Mouse (Mus musculus) embryonic stem cell, embryonic (primary cell): ENCODE measurements at regions not wholly inside any gene's neighbourhood (a gene's known extent, or its start where the extent isn't known, plus 50 kb on each side); places are given as distances from the start of the nearest gene placed in this dataset.

Experiments
- CTCF ChIA-PET, 4 experiments: fragments of 300-600 bp in 2 of 4; fragments of 350-600 bp in 2 of 4; sonication (Branson Sonifier 250); formaldehyde crosslinking; loops; one replicate each; lab custom pipeline; 2022; ENCODE audit warnings: inconsistent platforms in 2 of 4; lab: Charles Lee
- POLR2A ChIA-PET, 4 experiments: fragments of 300-600 bp in 2 of 4; fragments of 350-600 bp in 2 of 4; sonication (Branson Sonifier 250); formaldehyde crosslinking; loops; one replicate each; lab custom pipeline; 2022; ENCODE audit warnings: antibody characterized with exemption in 4 of 4, inconsistent platforms in 1 of 4; lab: Charles Lee

DNA sequence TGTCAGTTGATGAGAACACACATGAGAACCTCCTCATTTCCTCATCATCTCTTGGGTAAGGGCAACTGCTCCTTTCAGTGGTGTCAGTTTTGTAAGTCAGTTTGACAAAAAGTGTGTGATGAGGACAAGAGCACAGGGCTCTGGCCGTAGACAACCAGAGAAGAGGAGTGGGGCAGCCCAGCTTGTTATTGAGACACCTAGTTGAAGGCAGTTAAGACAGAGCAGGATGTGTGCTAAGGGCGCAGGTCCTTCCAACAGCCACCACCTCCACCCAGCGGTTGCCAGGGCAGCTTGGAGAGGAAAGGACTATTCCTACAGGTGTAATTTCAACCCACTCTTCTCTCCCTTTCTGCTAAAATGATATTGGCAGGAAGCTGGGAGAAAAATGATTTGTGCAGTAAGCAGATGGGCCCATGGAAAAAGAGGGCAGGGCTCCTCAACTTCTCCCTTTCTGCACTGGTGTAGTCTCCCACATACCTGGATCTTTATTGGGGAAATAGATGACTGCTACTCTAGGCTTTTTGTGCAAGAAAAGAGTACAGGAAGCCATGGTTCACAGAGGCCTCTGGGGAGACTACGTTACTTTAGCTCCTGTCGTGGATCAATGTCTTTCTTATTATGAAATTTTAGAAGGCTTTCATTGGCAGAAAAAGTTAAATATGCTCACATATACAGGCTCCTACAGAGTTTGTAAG lies 231.3 kb upstream of the Cited2 start:
- ChIA-PET CTCF (no interaction called here), POLR2A (interaction anchor here in 2 of 4 experiments (0.7 to 1.5 kb wide), 3 partner anchors 88 to 231 kb away, joined by 3 to 4 read pairs (median 4); partner anchors contain the start of gene Cited2 (in 1 of the 2))

- ChIA-PET CTCF (no interaction called here), POLR2A (interaction anchor here in 3 of 4 experiments (0.7 to 1.5 kb wide), 3 partner anchors 153 to 230 kb away, joined by 3 to 6 read pairs (median 3); partner anchors contain the start of gene Cited2 (in 2 of the 3))
Measured at GRCm38 (mm10) chr10:17493137-17493536, 229.9 kb upstream of the Cited2 start.

- ChIA-PET CTCF (no interaction called here), POLR2A (no interaction called here)
Measured at GRCm38 (mm10) chr10:17496831-17497230, 226.2 kb upstream of the Cited2 start.

DNA sequence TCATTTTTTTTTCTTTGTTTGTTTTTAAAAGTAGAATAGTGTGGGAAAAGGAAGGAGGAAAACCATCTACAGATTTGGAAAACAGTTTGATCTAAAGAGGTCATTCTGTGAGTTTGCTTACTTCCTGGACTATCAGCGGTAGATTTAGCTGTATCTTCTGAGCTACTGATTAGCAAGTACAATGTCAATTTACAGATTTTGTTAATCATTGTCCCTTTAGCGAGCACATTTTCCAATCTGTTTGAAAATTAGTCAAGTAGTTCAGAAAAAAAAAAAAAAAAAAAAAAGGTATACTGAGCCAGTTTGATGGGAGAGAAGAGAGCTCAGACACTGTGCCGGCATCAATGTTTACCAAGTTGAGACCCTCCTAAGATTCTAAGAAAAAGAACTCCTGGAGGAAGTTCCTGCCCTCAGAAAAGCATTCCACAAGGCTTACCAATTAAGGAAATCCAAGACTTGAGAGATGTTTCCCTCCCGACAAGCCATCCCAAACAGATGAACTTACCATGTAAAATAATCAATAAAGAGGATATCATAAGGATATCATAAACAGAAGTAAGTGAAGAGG lies 212.3 kb upstream of the Cited2 start:
- ChIA-PET POLR2A (interaction anchor here in 2 of 4 experiments (0.6 kb wide), 3 partner anchors 10 to 332 kb away, joined by 3 to 5 read pairs (median 3); no protein-coding TSS in a partner anchor), CTCF (interaction anchor here in 1 of 4 experiments (0.7 kb wide), 1 partner anchor 13 kb away, joined by 3 read pairs; no protein-coding TSS in a partner anchor)

DNA sequence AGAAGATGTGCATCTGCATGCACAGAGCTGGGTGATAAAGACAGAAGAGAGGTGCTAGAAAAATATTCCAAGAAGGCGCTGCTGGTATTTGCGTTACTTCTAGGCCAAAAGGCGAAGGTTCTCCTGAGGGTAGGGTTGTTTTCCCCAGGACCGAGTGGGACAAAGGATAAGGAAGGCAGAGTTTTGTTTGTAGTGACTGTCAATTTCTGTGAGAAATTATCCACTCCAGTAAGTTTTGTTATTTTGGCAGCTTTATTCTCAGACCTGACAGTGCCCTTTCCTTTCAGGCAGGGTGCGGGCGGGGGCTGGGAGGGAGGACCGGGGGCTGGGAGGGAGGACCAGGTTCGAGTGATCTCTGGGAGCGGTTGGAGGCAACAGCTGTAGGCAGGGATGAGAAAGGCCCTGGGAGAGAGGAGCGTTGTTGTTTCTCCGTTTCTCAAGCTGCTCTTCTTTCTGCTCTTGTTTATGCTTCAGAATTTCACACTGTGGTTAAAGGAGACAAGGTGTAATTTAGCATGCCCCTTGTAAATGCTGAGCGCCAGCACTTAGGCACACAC lies 211.2 kb upstream of the Cited2 start:
- ChIA-PET POLR2A (interaction anchor here in 2 of 4 experiments (0.6 to 0.9 kb wide), 2 partner anchors 34 to 211 kb away, joined by 3 read pairs; partner anchors contain the start of gene Cited2 (in 1 of the 2)), CTCF (no interaction called here)

GRCm38 (mm10) chr10:17512487-17512886 lies 210.5 kb upstream of the Cited2 start:
- ChIA-PET POLR2A (interaction anchor here in 2 of 4 experiments (0.6 to 0.9 kb wide), 2 partner anchors 35 to 210 kb away, joined by 3 read pairs; partner anchors contain the start of gene Cited2 (in 1 of the 2)), CTCF (no interaction called here)

GRCm38 (mm10) chr10:17513756-17514155 lies 209.3 kb upstream of the Cited2 start:
- CTCF ChIA-PET, result no interaction called here
- POLR2A ChIA-PET, result no interaction called here

GRCm38 (mm10) chr10:17516068-17516467 lies 206.9 kb upstream of the Cited2 start:
- POLR2A ChIA-PET, result interaction anchor here in 1 of 4 experiments (1.0 kb wide), 1 partner anchor 207 kb away, joined by 3 read pairs; the partner anchor contains the start of gene Cited2
- CTCF ChIA-PET, result no interaction called here

DNA sequence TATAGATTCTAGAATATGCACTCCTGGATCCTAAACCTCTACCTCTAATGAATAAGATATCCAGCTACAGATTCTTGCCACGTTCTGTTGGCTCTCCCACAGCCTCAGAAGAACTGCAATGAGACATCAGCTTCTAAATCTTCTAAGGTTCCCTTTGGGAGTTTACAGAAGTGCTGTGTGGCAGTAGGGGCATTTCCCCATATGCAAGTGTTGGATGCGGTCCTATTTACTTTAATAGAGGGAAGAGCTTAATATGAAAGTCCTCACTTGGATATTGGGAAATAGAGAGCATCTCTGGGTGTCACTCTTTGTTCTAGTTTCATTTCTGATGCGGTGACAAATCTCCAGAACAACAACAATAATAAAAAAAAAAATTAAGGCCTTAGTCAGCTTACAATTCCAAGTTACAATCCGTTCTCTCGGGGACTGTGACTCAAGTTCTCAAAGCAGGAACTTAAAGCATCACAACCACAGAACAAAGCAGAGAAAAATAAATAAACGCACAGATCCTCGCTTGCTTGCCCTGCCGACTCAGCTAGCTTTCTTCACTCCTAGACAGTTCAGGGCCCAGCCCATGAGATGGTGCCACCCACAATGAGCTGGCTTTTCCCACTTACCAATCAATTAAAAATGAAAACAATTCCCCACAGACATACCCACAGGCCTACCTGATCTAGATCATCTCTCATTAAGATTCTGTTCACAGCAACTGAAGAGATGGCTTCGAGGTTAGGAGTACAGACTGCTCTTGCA lies 204.4 kb upstream of the Cited2 start:
- ChIA-PET POLR2A (interaction anchor here in 1 of 4 experiments (0.5 to 0.7 kb wide), 3 partner anchors 22 to 807 kb away, joined by 3 to 4 read pairs (median 4); no protein-coding TSS in a partner anchor), CTCF (no interaction called here)

- ChIA-PET POLR2A (interaction anchor here in 1 of 4 experiments (1.2 kb wide), 1 partner anchor 201 kb away, joined by 4 read pairs; the partner anchor contains the start of gene Cited2), CTCF (no interaction called here)
Measured at GRCm38 (mm10) chr10:17522026-17522541, 200.9 kb upstream of the Cited2 start.

GRCm38 (mm10) chr10:17523558-17524328 lies 199.3 kb upstream of the Cited2 start:
- ChIA-PET CTCF (interaction anchor here in 1 of 4 experiments (0.6 kb wide), 1 partner anchor 13 kb away, joined by 3 read pairs; no protein-coding TSS in a partner anchor), POLR2A (no interaction called here)

- CTCF ChIA-PET, result no interaction called here
- POLR2A ChIA-PET, result interaction anchor here in 1 of 4 experiments (1.5 kb wide), 1 partner anchor 195 kb away, joined by 5 read pairs; the partner anchor contains the start of gene Cited2
Measured at GRCm38 (mm10) chr10:17527151-17527737, 195.8 kb upstream of the Cited2 start.

DNA sequence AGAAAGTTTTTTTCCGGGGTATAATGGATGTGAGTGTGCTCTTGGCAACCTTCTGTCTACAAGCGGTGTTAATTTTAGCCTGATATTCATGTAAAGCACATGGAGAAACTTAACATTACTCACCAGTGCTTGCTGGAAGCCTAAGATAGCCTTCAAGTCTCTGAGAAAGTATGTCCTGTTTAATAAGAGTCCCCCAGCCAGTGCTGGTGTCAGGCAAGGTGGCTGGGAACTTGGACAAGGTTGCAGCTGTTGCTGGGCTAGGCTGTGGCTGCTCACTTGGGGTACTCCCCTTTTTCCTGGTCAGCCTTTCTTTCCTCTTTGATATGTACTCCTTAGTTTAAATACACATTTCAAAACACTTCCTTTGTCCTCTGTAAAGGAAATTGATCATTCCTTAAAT lies 194.9 kb upstream of the Cited2 start:
- POLR2A ChIA-PET, result interaction anchor here in 1 of 4 experiments (1.5 kb wide), 1 partner anchor 194 kb away, joined by 5 read pairs; the partner anchor contains the start of gene Cited2

GRCm38 (mm10) chr10:17528846-17529245 lies 194.2 kb upstream of the Cited2 start:
- CTCF ChIA-PET, result no interaction called here
- POLR2A ChIA-PET, result interaction anchor here in 1 of 4 experiments (1.5 kb wide), 1 partner anchor 194 kb away, joined by 5 read pairs; the partner anchor contains the start of gene Cited2

More for the DNA sequence above, 194.9 kb upstream of the Cited2 start:
- CTCF ChIA-PET, result no interaction called here

DNA sequence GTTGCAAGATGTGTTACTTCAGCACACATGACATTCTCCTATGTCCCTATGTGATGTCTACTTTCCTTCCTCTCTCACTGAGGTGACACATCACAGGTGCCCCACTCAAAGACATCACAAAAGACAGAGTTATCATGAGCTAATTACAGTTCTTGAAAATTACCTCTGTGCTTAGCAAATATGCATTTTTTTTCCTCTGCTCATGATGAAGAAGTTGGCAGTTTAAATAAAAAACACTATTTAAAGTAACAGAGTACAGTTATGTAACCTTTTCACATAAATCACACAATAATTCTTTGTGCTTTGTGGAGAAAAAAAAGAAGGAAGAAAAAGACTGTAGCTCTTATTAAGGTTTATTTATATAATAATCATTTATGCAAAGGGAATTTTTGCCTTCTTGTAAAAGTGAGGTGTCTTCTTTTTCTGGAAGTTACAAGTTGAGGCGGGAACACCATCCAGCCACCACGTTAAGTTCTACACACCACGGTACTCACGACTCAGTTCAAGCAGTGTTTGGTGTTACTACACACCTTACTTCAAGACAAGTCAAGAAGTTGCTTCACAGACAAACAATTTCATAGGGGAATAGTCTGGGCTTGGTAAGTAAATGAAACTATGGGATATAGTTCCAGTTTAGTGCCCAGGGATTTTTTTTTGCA lies 193.0 kb upstream of the Cited2 start:
- CTCF ChIA-PET, result no interaction called here

DNA sequence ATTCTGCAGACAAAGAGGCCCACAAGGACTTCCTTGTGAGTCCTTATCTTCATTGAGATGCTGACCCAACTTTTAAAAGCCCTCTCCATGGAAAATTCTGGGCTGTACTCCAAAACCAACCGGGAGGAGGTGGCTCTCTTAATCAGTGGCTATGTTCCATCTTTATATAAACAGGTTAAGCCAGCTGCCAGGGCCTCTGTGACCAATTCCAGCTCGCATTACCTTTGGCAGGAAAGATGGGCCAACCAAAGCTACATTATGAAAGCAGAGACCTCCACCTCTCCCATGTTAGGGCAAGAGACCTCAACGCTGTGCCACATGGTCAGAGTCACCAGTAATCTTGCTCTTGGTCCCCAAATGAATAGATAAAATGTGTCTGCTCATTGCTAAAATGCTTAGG lies 192.0 kb upstream of the Cited2 start:
- POLR2A ChIA-PET, result no interaction called here
- CTCF ChIA-PET, result no interaction called here

More for the DNA sequence above, 193.0 kb upstream of the Cited2 start:
- POLR2A ChIA-PET, result no interaction called here
